Mouse (Mus musculus) neural tube, embryonic 12.5 days (tissue): ENCODE measurements at regions not wholly inside any gene's neighbourhood (a gene's known extent, or its start where the extent isn't known, plus 50 kb on each side); places are given as distances from the start of the nearest gene placed in this dataset.

Experiments
- ATAC-seq: fragments of 200-750 bp; cut with Nextera tagmentation; 2 replicates; pipeline ENCODE4 v1.8.0; 2017; ENCODE audit warnings: low read depth, mild to moderate bottlenecking, moderate TSS enrichment, moderate library complexity; ENCODE audit not compliant: low FRiP score
- H3K27ac ChIP-seq: fragments of 300-500 bp; sonication (generic); 2 replicates; pipeline ENCODE4 v1.5.1; 2016
- H3K27me3 ChIP-seq: fragments of 300-500 bp; sonication (generic); replicated peaks from 2 replicates; pipeline ENCODE4 v1.6.1; 2016; ENCODE audit warnings: mild to moderate bottlenecking
- H3K36me3 ChIP-seq: fragments of 300-500 bp; sonication (generic); 2 replicates; pipeline ENCODE4 v1.6.1; 2016; ENCODE audit warnings: mild to moderate bottlenecking
- H3K4me1 ChIP-seq: fragments of 300-500 bp; sonication (generic); 2 replicates; pipeline ENCODE4 v1.6.1; 2016
- H3K4me2 ChIP-seq: fragments of 300-500 bp; sonication (generic); replicated peaks from 2 replicates; pipeline ENCODE4 v1.6.1; 2016; ENCODE audit warnings: mild to moderate bottlenecking
- H3K4me3 ChIP-seq: fragments of 300-500 bp; sonication (generic); 2 replicates; pipeline ENCODE4 v1.5.1; 2016
- H3K9ac ChIP-seq: fragments of 300-500 bp; sonication (generic); 2 replicates; pipeline ENCODE4 v1.6.1; 2016; ENCODE audit warnings: mild to moderate bottlenecking
- H3K9me3 ChIP-seq: fragments of 300-500 bp; sonication (generic); 2 replicates; pipeline ENCODE4 v1.6.1; 2016; ENCODE audit warnings: mild to moderate bottlenecking
- WGBS: fragments of 180-500 bp; shearing (Covaris S2); methylation state at CpG from one replicate; pipeline ENCODE4 v1.1.7; 2016; 5-methylcytosine and 5-hydroxymethylcytosine counted together

- 85% methylated on average over 3 of the region's 3 CpGs for WGBS
- Histone ChIP-seq H3K27ac (no peak overlapping the region), H3K4me3 (no peak overlapping the region)
Measured at GRCm38 (mm10) chr16:44625871-44626293, 67.2 kb upstream of the Boc start.

DNA sequence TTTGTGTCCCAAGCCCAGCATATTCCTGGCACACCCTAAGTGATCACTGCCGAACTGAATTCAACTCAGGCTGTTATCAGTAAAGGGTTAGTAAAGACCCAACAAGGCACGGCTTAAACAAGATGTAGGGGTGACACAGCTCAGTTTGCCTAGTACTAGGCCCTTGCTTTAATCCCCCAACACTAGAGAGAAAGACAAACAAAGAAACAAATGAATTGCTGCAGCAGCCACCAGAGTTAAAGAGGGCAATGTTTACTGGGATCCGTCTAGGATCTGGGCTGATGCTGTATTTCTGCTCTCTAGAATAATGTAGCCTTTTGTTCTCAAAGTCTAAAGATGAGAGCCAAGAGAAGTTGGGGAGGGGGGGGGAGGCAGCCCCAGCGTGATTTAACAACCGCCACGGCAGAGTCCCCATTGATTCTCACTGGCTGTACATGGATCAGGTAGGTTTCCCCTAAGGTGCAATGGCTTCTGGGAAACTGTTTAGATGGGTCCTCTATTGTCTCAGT lies 66.5 kb upstream of the Boc start:
- Histone ChIP-seq H3K4me1 (peaks cover 11% of the 10 kb centered on the region), H3K4me2 (no peak overlapping the region), H3K27me3 (no peaks in the 10 kb centered on the region), H3K4me3 (no peak overlapping the region), H3K9me3 (no peaks in the 10 kb centered on the region), H3K36me3 (no peaks in the 10 kb centered on the region), H3K9ac (no peak overlapping the region), H3K27ac (no peak overlapping the region)
- peak; percentile 29; the same call in 1 of the 2 replicates for ATAC-seq
- WGBS = 55% methylated on average over 6 of the region's 6 CpGs

More at GRCm38 (mm10) chr16:44625871-44626293, 67.2 kb upstream of the Boc start:
- H3K36me3 ChIP-seq = no peaks in the 10 kb centered on the region
- H3K4me2 ChIP-seq = no peak overlapping the region
- no peak for ATAC-seq
- H3K9ac ChIP-seq = no peak overlapping the region
- H3K27me3 ChIP-seq = no peaks in the 10 kb centered on the region
- H3K9me3 ChIP-seq = no peaks in the 10 kb centered on the region
- peaks cover 17% of the 10 kb centered on the region for H3K4me1 ChIP-seq

- H3K4me2 ChIP-seq = no peak overlapping the region
- no peak for ATAC-seq
- WGBS = 94% methylated on average over 5 of the region's 5 CpGs
Measured at GRCm38 (mm10) chr16:44621573-44621972, 62.9 kb upstream of the Boc start.

DNA sequence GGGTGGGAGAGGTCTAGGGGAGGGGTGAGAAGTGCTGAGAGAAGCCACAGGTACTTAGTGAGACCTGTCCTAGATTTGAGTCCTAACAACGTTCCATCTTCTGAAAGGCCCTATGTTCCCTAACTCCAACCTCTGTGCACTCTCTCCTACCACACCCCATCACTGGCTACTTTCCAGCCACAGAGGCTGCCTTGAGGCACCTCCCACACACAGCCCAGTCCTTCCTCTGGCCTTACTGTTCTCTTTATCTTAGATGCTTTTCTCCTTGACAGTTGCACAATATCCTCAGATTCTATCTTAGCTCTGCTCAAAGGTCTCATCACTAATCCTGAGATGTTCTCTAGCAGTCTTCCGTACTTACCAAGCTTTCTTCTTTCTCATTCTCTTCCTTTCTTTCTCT lies 61.8 kb upstream of the Boc start:
- Histone ChIP-seq H3K36me3 (no peaks in the 10 kb centered on the region), H3K27ac (no peak overlapping the region), H3K9me3 (no peaks in the 10 kb centered on the region), H3K4me1 (peaks cover 19% of the 10 kb centered on the region), H3K27me3 (no peaks in the 10 kb centered on the region), H3K4me3 (no peak overlapping the region), H3K4me2 (no peak overlapping the region), H3K9ac (no peak overlapping the region)
- no peak for ATAC-seq
- 98% methylated on average over 2 of the region's 2 CpGs for WGBS

More at GRCm38 (mm10) chr16:44621573-44621972, 62.9 kb upstream of the Boc start:
- H3K9ac ChIP-seq = no peak overlapping the region
- no peak overlapping the region for H3K4me3 ChIP-seq
- H3K27me3 ChIP-seq = no peaks in the 10 kb centered on the region
- H3K36me3 ChIP-seq = no peaks in the 10 kb centered on the region
- H3K9me3 ChIP-seq = no peaks in the 10 kb centered on the region
- no peak overlapping the region for H3K27ac ChIP-seq
- peaks cover 9% of the 10 kb centered on the region for H3K4me1 ChIP-seq

DNA sequence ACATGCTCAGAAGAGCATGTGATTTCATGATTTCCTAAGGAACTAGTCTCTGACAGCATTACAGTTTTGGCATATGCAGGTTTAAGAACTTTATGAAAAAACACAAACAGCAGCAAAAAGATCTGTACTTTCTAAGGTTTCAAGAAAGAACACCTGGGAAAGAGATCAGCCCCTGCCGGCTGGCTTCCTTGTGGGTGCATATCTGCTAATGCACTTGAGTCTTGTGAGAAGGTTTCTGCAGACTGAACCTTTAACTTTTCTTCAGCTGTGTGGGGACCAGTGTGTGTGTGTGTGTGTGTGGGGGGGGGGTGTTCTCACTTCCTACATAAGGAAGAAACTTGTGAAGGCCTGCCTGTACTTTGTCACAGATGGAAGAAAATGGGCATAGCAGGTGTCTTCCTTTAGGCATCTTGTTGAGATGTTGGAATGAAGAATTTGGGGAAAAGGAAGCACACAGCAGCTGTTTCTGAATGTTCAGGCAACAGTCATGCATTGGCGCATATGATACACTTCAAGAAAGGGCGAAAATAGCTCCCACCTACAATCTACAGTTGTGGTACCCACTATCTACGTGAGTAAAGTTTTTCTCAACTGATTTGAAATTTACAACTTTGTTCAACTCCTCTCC lies 60.9 kb upstream of the Boc start:
- no peak overlapping the region for H3K4me2 ChIP-seq
- no peak overlapping the region for H3K27ac ChIP-seq

GRCm38 (mm10) chr16:44617041-44617440 lies 58.3 kb upstream of the Boc start:
- H3K36me3 ChIP-seq = no peaks in the 10 kb centered on the region
- 88% methylated on average over 6 of the region's 6 CpGs for WGBS
- H3K27ac ChIP-seq = no peak overlapping the region
- H3K9ac ChIP-seq = no peak overlapping the region
- ATAC-seq = no peak
- no peak overlapping the region for H3K4me3 ChIP-seq
- no peaks in the 10 kb centered on the region for H3K9me3 ChIP-seq
- no peaks in the 10 kb centered on the region for H3K27me3 ChIP-seq
- H3K4me1 ChIP-seq = peaks cover 23% of the 10 kb centered on the region
- H3K4me2 ChIP-seq = no peak overlapping the region

More for the DNA sequence above, 60.9 kb upstream of the Boc start:
- Histone ChIP-seq H3K9ac (no peak overlapping the region), H3K27me3 (no peaks in the 10 kb centered on the region), H3K4me1 (peaks cover 18% of the 10 kb centered on the region), H3K4me3 (no peak overlapping the region), H3K9me3 (no peaks in the 10 kb centered on the region), H3K36me3 (no peaks in the 10 kb centered on the region)
- WGBS = 87% methylated on average over 4 of the region's 4 CpGs
- ATAC-seq = no peak

DNA sequence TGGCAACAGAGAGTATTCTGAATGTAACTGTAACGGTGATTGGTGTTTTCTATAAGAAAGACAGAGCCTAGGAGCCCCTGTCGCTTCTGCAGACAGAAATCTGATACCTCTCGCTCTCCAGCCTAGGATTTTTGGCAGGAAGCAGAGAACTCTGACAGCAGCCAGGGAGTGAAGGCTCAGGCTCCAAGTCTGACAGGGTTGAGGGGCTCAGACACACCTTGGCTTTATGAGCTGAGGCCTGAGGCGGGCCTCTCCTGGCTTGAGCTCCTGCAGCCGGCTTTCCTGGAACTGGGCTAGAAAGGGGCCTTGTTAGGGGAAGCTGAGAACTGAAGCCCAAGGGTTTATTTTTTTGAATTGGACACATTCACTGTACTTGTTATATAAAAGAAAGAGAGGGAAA lies 57.7 kb upstream of the Boc start:
- 33% methylated on average over 5 of the region's 5 CpGs for WGBS
- 0 out of 2 replicates have a peak, but pooled peaks have one; percentile 31 for ATAC-seq
- Histone ChIP-seq H3K27ac (no peak overlapping the region), H3K36me3 (no peaks in the 10 kb centered on the region), H3K4me1 (peaks cover 23% of the 10 kb centered on the region), H3K9ac (no peak overlapping the region), H3K27me3 (no peaks in the 10 kb centered on the region), H3K9me3 (no peaks in the 10 kb centered on the region), H3K4me3 (no peak overlapping the region), H3K4me2 (0 out of 2 replicates have a peak overlapping the region, but pooled peaks have one; percentile 27)

- Histone ChIP-seq H3K4me2 (0 out of 2 replicates have a peak overlapping the region, but pooled peaks have one; percentile 27), H3K4me3 (no peak overlapping the region), H3K27ac (0 out of 2 replicates have a peak overlapping the region, but pooled peaks have one; percentile 16), H3K36me3 (no peaks in the 10 kb centered on the region), H3K27me3 (no peaks in the 10 kb centered on the region), H3K9me3 (no peaks in the 10 kb centered on the region), H3K9ac (no peak overlapping the region), H3K4me1 (peaks cover 23% of the 10 kb centered on the region)
- peak; percentile 84 for ATAC-seq
- 5% methylated on average over 3 of the region's 3 CpGs for WGBS
Measured at GRCm38 (mm10) chr16:44615878-44616206, 57.1 kb upstream of the Boc start.

DNA sequence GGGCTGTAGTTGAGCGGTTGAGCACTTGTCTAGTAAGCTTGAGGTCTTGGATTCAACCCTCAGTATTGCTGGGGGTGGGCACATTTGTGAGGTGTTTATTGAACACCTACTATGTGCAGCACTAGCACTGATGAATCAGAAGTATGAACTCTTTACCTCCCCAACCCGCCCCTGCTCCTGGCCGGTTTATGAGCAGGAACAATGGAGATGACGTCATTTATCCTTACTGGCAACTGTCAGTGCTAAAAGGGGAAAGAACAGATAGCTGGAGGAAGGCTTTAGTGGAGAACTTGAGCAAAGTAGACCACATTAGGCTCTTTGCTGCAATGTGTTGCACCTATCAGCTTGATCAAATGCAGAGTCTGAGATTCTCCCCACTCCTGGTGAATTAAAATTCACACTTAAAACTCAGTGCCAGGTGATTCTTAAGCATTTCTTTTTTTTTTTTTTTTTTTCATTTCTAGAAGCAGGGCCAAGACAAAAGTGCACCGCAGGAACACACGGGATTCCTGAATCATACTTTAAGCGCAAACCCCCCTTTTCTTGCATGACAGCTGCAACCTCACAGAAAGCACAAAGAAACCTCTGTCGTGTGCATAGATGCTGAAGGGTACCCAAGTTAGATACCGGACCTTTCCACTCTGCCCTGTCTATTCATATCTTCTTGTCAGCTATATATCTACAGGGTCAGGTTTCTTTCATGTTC lies 56.6 kb upstream of the Boc start:
- H3K4me1 ChIP-seq = peaks cover 23% of the 10 kb centered on the region
- H3K36me3 ChIP-seq = no peaks in the 10 kb centered on the region
- H3K4me3 ChIP-seq = no peak overlapping the region
- no peaks in the 10 kb centered on the region for H3K27me3 ChIP-seq
- no peaks in the 10 kb centered on the region for H3K9me3 ChIP-seq
- 0 out of 2 replicates have a peak overlapping the region, but pooled peaks have one; percentile 16 for H3K27ac ChIP-seq
- ATAC-seq = peak; percentile 35; the same call in 1 of the 2 replicates
- H3K4me2 ChIP-seq = 0 out of 2 replicates have a peak overlapping the region, but pooled peaks have one; percentile 27
- 51% methylated on average over 9 of the region's 9 CpGs for whole genome bisulfite sequencing
- no peak overlapping the region for H3K9ac ChIP-seq

GRCm38 (mm10) chr16:44614235-44614634 lies 55.5 kb upstream of the Boc start:
- Histone ChIP-seq H3K4me2 (no peak overlapping the region), H3K4me1 (peaks cover 23% of the 10 kb centered on the region), H3K4me3 (no peak overlapping the region), H3K36me3 (no peaks in the 10 kb centered on the region), H3K27ac (no peak overlapping the region), H3K9ac (no peak overlapping the region), H3K9me3 (no peaks in the 10 kb centered on the region), H3K27me3 (no peaks in the 10 kb centered on the region)
- ATAC-seq = no peak
- WGBS = 96% methylated on average over 5 of the region's 5 CpGs

GRCm38 (mm10) chr16:44612676-44613075 lies 54.0 kb upstream of the Boc start:
- H3K9me3 ChIP-seq = no peaks in the 10 kb centered on the region
- H3K36me3 ChIP-seq = no peaks in the 10 kb centered on the region
- H3K27ac ChIP-seq = no peak overlapping the region
- H3K4me3 ChIP-seq = no peak overlapping the region
- no peak for ATAC-seq
- 76% methylated on average over 5 of the region's 5 CpGs for WGBS
- H3K4me2 ChIP-seq = no peak overlapping the region
- no peaks in the 10 kb centered on the region for H3K27me3 ChIP-seq
- H3K4me1 ChIP-seq = peaks cover 23% of the 10 kb centered on the region
- H3K9ac ChIP-seq = no peak overlapping the region

DNA sequence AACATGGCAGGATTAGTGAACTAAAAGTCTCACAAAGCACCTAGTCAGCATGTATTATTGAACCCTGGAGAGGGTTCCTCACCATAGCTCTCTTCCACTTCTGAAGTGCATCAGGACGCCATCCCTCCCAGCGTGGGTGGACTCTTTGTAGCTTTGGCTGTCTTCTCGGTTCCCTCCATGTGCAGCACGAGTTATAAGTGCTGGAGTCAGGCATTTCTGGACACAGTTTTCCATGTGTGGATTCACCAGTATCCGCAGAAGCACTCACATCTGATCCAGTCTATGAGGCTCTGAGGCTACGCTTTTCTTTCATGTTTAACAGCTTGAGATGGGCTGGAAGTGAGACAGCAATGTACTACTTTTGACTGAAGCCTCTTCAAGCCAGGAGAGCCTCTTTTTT lies 52.8 kb upstream of the Boc start:
- H3K4me2 ChIP-seq = no peak overlapping the region
- no peaks in the 10 kb centered on the region for H3K9me3 ChIP-seq
- no peaks in the 10 kb centered on the region for H3K36me3 ChIP-seq
- no peak overlapping the region for H3K9ac ChIP-seq
- no peak overlapping the region for H3K27ac ChIP-seq
- no peak for ATAC-seq
- 87% methylated on average over 6 of the region's 6 CpGs for WGBS
- peaks cover 16% of the 10 kb centered on the region for H3K4me1 ChIP-seq
- no peak overlapping the region for H3K4me3 ChIP-seq
- no peaks in the 10 kb centered on the region for H3K27me3 ChIP-seq
